Mouse (Mus musculus): ENCODE data around the gene Ube2f.

Ube2f gene

GRCm38 (mm10) chr1:91297799-91298744 lies 48.0 kb downstream of the Ube2f start, which contains the start of gene Scly:
Scly (plus strand) TSS chr1:91298338.
- peak; percentile 87 to 92 for DNase-seq (ENCODE audit: low spot score in 2 of 2)

GRCm38 (mm10) chr1:91299026-91299706 lies 49.1 kb downstream of the Ube2f start:
- DNase-seq (ENCODE audit: low spot score in 2 of 2) = no peak

GRCm38 (mm10) chr1:91299707-91300426 lies 49.8 kb downstream of the Ube2f start:
- DNase-seq (ENCODE audit: low spot score in 2 of 2) = no peak

- no peak for DNase-seq (ENCODE audit: low spot score in 2 of 2)
Measured at GRCm38 (mm10) chr1:91301206-91301920, 51.3 kb downstream of the Ube2f start.

GRCm38 (mm10) chr1:91302021-91302420 lies 51.9 kb downstream of the Ube2f start:
- no peak for DNase-seq (ENCODE audit: low spot score in 2 of 2)

GRCm38 (mm10) chr1:91304621-91305020 lies 54.5 kb downstream of the Ube2f start:
- DNase-seq (ENCODE audit: low spot score in 2 of 2) = no peak

- no peak for DNase-seq (ENCODE audit: low spot score in 2 of 2)
Measured at GRCm38 (mm10) chr1:91309366-91310085, 59.4 kb downstream of the Ube2f start.

- DNase-seq (ENCODE audit: low spot score in 2 of 2) = no peak
Measured at GRCm38 (mm10) chr1:91312273-91312672, 62.2 kb downstream of the Ube2f start.

GRCm38 (mm10) chr1:91313251-91313650 lies 63.1 kb downstream of the Ube2f start:
- no peak for DNase-seq (ENCODE audit: low spot score in 2 of 2)

- no peak for DNase-seq (ENCODE audit: low spot score in 2 of 2)
Measured at GRCm38 (mm10) chr1:91317656-91318055, 67.6 kb downstream of the Ube2f start.

GRCm38 (mm10) chr1:91321760-91322438 lies 71.8 kb downstream of the Ube2f start, which contains the start of gene Espnl:
Espnl (plus strand) TSS chr1:91322075.
- no peak for DNase-seq (ENCODE audit: low spot score in 2 of 2)

- no peak for DNase-seq (ENCODE audit: low spot score in 2 of 2)
Measured at GRCm38 (mm10) chr1:91324646-91325045, 74.5 kb downstream of the Ube2f start.

GRCm38 (mm10) chr1:91325488-91326042 lies 75.5 kb downstream of the Ube2f start:
- no peak for DNase-seq (ENCODE audit: low spot score in 2 of 2)

- peak in 1 of 2 experiments; percentile 27 for DNase-seq (ENCODE audit: low spot score in 2 of 2)
Measured at GRCm38 (mm10) chr1:91332102-91332501, 82.0 kb downstream of the Ube2f start.

GRCm38 (mm10) chr1:91333582-91333981 lies 83.5 kb downstream of the Ube2f start:
- no peak for DNase-seq (ENCODE audit: low spot score in 2 of 2)

GRCm38 (mm10) chr1:91337355-91337754 lies 87.3 kb downstream of the Ube2f start:
- DNase-seq (ENCODE audit: low spot score in 2 of 2) = no peak

Data from frontal cortex, postnatal 25 days (tissue).